In genomic region chr2:180050986-180051385, GRCm38 (mm10) we compare ENCODE assay signal across 8 mouse cellular contexts. TPM values are rescaled to one million over a fixed set of nuclear protein-coding genes. Genes with fewer than 3 reads are reported as not detected.
DNase-seq lines count a peak whose midpoint lies in the region; ATAC-seq and TF ChIP-seq lines count a peak whose summit lies in the region.

No protein-coding gene starts in this region.

- H3K27ac ChIP-seq in embryonic facial prominence, embryonic 14.5 days (replicated peaks; ENCODE audit: low read depth, low read length), result no peak overlapping the region
- no peak overlapping the region for H3K27ac ChIP-seq in heart, embryonic 10.5 days
- H3K27ac ChIP-seq in liver, postnatal 0 days (ENCODE audit: low read depth), result no peak overlapping the region
- no peak overlapping the region for H3K27ac ChIP-seq in neural tube, embryonic 15.5 days (replicated peaks)

- H3K79me3 ChIP-seq in C2C12 (ENCODE audit: low read depth), result peaks cover 10% of the 10 kb centered on the region

- H3K79me2 ChIP-seq in C2C12 (ENCODE audit: control insufficient read depth, insufficient read depth), result peaks cover 22% of the 10 kb centered on the region

- H3K27me3 ChIP-seq in C2C12 (ENCODE audit: control insufficient read depth, insufficient read depth, insufficient read length), result no peaks in the 10 kb centered on the region
- no peaks in the 10 kb centered on the region for H3K27me3 ChIP-seq in embryonic facial prominence, embryonic 14.5 days (replicated peaks; ENCODE audit: control insufficient read depth, insufficient read depth, low read length)
- no peaks in the 10 kb centered on the region for H3K27me3 ChIP-seq in heart, embryonic 10.5 days (ENCODE audit: insufficient read depth, poor library complexity, severe bottlenecking)
- no peaks in the 10 kb centered on the region for H3K27me3 ChIP-seq in liver, postnatal 0 days (ENCODE audit: insufficient read depth, low read length)
- H3K27me3 ChIP-seq in neural tube, embryonic 15.5 days (replicated peaks), result no peaks in the 10 kb centered on the region

- WGBS in embryonic facial prominence, embryonic 14.5 days, result 23% methylated on average over 5 of the region's 5 CpGs
- WGBS in heart, embryonic 10.5 days, result 22% methylated on average over 5 of the region's 5 CpGs
- 23% methylated on average over 5 of the region's 5 CpGs for WGBS in liver, postnatal 0 days (ENCODE audit: insufficient replicate concordance)
- WGBS in neural tube, embryonic 15.5 days, result 25% methylated on average over 5 of the region's 5 CpGs

- no peaks in the 10 kb centered on the region for H3K9me3 ChIP-seq in embryonic facial prominence, embryonic 14.5 days (ENCODE audit: control insufficient read depth, low read length)
- H3K9me3 ChIP-seq in heart, embryonic 10.5 days, result no peaks in the 10 kb centered on the region
- no peaks in the 10 kb centered on the region for H3K9me3 ChIP-seq in liver, postnatal 0 days (ENCODE audit: low read length)
- no peaks in the 10 kb centered on the region for H3K9me3 ChIP-seq in neural tube, embryonic 15.5 days (replicated peaks)

- H3K9ac ChIP-seq in embryonic facial prominence, embryonic 14.5 days (ENCODE audit: low read depth, low read length), result no peak overlapping the region
- no peak overlapping the region for H3K9ac ChIP-seq in liver, postnatal 0 days (replicated peaks)
- H3K9ac ChIP-seq in neural tube, embryonic 15.5 days (replicated peaks), result no peak overlapping the region

- no peak overlapping the region for H3ac ChIP-seq in C2C12 (ENCODE audit: control insufficient read depth, insufficient read length, low read depth)

- no peaks in the 10 kb centered on the region for H3K4me1 ChIP-seq in embryonic facial prominence, embryonic 14.5 days (ENCODE audit: control insufficient read depth, insufficient read depth, low read length)
- peaks cover 3% of the 10 kb centered on the region; the same call in 1 of the 2 replicates for H3K4me1 ChIP-seq in heart, embryonic 10.5 days
- H3K4me1 ChIP-seq in liver, postnatal 0 days (ENCODE audit: insufficient read depth), result no peaks in the 10 kb centered on the region
- H3K4me1 ChIP-seq in neural tube, embryonic 15.5 days, result peaks cover 12% of the 10 kb centered on the region

- peak; percentile 54 for ATAC-seq in embryonic facial prominence, embryonic 14.5 days (ENCODE audit: low read depth)
- peak; percentile 64 for ATAC-seq in liver, postnatal 0 days
- ATAC-seq in neural tube, embryonic 15.5 days (ENCODE audit: low FRiP score), result peak; percentile 65; the same call in 1 of the 2 replicates

- TF ChIP-seq CTCF in C2C12 (IDR thresholded peaks at IDR 0.05; ENCODE audit: control insufficient read depth, insufficient read depth, insufficient read length), result peak; percentile 65
- TF ChIP-seq CTCF in liver, postnatal 0 days (IDR thresholded peaks at IDR 0.05; ENCODE audit: low read depth), result peak; percentile 96

- peak; percentile 49 to 72 for DNase-seq in adrenal gland, postnatal 4 days (ENCODE audit: low spot score in 2 of 2)
- DNase-seq in embryonic facial prominence, embryonic 14.5 days (ENCODE audit: low spot score), result peak; percentile 59
- DNase-seq in heart, embryonic 10.5 days (ENCODE audit: low spot score), result peak; percentile 90
- DNase-seq in kidney, postnatal 14 days, result peak; percentile 84
- DNase-seq in liver, postnatal 0 days, result peak; percentile 87
- DNase-seq in telencephalon, adult 2 months (ENCODE audit: low read depth, low spot score), result peak; percentile 52

- H3K4me2 ChIP-seq in embryonic facial prominence, embryonic 14.5 days (ENCODE audit: low read depth, low read length), result no peak overlapping the region
- H3K4me2 ChIP-seq in liver, postnatal 0 days (ENCODE audit: low read depth, low read length), result no peak overlapping the region
- no peak overlapping the region for H3K4me2 ChIP-seq in neural tube, embryonic 15.5 days

- peaks cover 3% of the 10 kb centered on the region for H3K36me3 ChIP-seq in C2C12 (ENCODE audit: control insufficient read depth, insufficient read depth)
- peaks cover 33% of the 10 kb centered on the region for H3K36me3 ChIP-seq in embryonic facial prominence, embryonic 14.5 days (ENCODE audit: control insufficient read depth, insufficient read depth, low read length)
- H3K36me3 ChIP-seq in heart, embryonic 10.5 days, result peaks cover 39% of the 10 kb centered on the region
- peaks cover 5% of the 10 kb centered on the region for H3K36me3 ChIP-seq in liver, postnatal 0 days (replicated peaks; ENCODE audit: insufficient read depth, low read length)
- peaks cover 43% of the 10 kb centered on the region for H3K36me3 ChIP-seq in neural tube, embryonic 15.5 days

- TF ChIP-seq EP300 in liver, postnatal 0 days (IDR thresholded peaks at IDR 0.05; ENCODE audit: low read depth), result no peak

- H3K4me3 ChIP-seq in C2C12 (ENCODE audit: insufficient read depth, poor library complexity, severe bottlenecking), result no peak overlapping the region
- no peak overlapping the region for H3K4me3 ChIP-seq in embryonic facial prominence, embryonic 14.5 days (ENCODE audit: low read depth, low read length)
- H3K4me3 ChIP-seq in heart, embryonic 10.5 days, result no peak overlapping the region
- no peak overlapping the region for H3K4me3 ChIP-seq in liver, postnatal 0 days (ENCODE audit: low read depth, low read length)
- no peak overlapping the region for H3K4me3 ChIP-seq in neural tube, embryonic 15.5 days (replicated peaks)

TF ChIP-seq in C2C12, 6 proteins besides CTCF, POLR2A, EP300 and RAD21:
- TF ChIP-seq CEBPB (IDR thresholded peaks at IDR 0.05; ENCODE audit: low read depth) (no peak), MAX (IDR thresholded peaks at IDR 0.05) (no peak), MYOD1 (IDR thresholded peaks at IDR 0.05; ENCODE audit: control insufficient read depth, insufficient read length, low read depth) (no peak), USF1 (IDR thresholded peaks at IDR 0.05; ENCODE audit: low read depth) (no peak), MYOG (IDR thresholded peaks at IDR 0.05; ENCODE audit: control insufficient read depth, extremely low read depth, insufficient read length) (no peak), FOSL1 (IDR thresholded peaks at IDR 0.05; ENCODE audit: insufficient read depth, low read length, poor library complexity, severe bottlenecking) (no peak)

RNA-seq across cellular contexts. Expression of gene Ss18l1, which starts 8.7 kb away (rescaled TPM):
- 0.96 TPM for polyA plus RNA-seq in C2C12 (2012; fragmentation: generic; extraction: Trizol)
- 1 to 10 TPM; 8.9 to 9.6 TPM for total RNA-seq in adrenal gland, postnatal 4 days (2021)
- 4.2 and 4.6 TPM in 2 replicates for polyA plus RNA-seq in embryonic facial prominence, embryonic 14.5 days (2014; fragmentation: Nextera tagmentation; extraction: Ambion mirVana)
- polyA plus RNA-seq in heart, embryonic 10.5 days (2016; fragmentation: Nextera tagmentation; extraction: Ambion mirVana), result 3.5 and 4.4 TPM in 2 replicates
- 0.50 and 0.62 TPM in 2 replicates for polyA plus RNA-seq in liver, postnatal 0 days (2015; fragmentation: Nextera tagmentation; extraction: Ambion mirVana)
- 43.2 and 49.9 TPM in 2 replicates for polyA plus RNA-seq in neural tube, embryonic 15.5 days (2015; fragmentation: Nextera tagmentation; extraction: Ambion mirVana)

RNA-seq across cellular contexts. Expression of gene Psma7, which starts 8.8 kb away (rescaled TPM):
- 559 TPM for polyA plus RNA-seq in C2C12 (2012; fragmentation: generic; extraction: Trizol)
- total RNA-seq in adrenal gland, postnatal 4 days (2021), result 100 to 1,000 TPM; 245 to 248 TPM
- 494 and 573 TPM in 2 replicates for polyA plus RNA-seq in embryonic facial prominence, embryonic 14.5 days (2014; fragmentation: Nextera tagmentation; extraction: Ambion mirVana)
- 567 and 701 TPM in 2 replicates for polyA plus RNA-seq in heart, embryonic 10.5 days (2016; fragmentation: Nextera tagmentation; extraction: Ambion mirVana)
- 264 and 278 TPM in 2 replicates for polyA plus RNA-seq in liver, postnatal 0 days (2015; fragmentation: Nextera tagmentation; extraction: Ambion mirVana)
- 561 and 578 TPM in 2 replicates for polyA plus RNA-seq in neural tube, embryonic 15.5 days (2015; fragmentation: Nextera tagmentation; extraction: Ambion mirVana)

RNA-seq across cellular contexts. Expression of gene Mtg2, which starts 19.4 kb away (rescaled TPM):
- 18.0 TPM for polyA plus RNA-seq in C2C12 (2012; fragmentation: generic; extraction: Trizol)
- total RNA-seq in adrenal gland, postnatal 4 days (2021), result 10 to 100 TPM; 16.4 to 17.7 TPM
- 19.8 and 24.5 TPM in 2 replicates for polyA plus RNA-seq in embryonic facial prominence, embryonic 14.5 days (2014; fragmentation: Nextera tagmentation; extraction: Ambion mirVana)
- polyA plus RNA-seq in heart, embryonic 10.5 days (2016; fragmentation: Nextera tagmentation; extraction: Ambion mirVana), result 28.2 and 29.7 TPM in 2 replicates
- polyA plus RNA-seq in liver, postnatal 0 days (2015; fragmentation: Nextera tagmentation; extraction: Ambion mirVana), result 9.6 and 9.8 TPM in 2 replicates
- 35.1 and 37.6 TPM in 2 replicates for polyA plus RNA-seq in neural tube, embryonic 15.5 days (2015; fragmentation: Nextera tagmentation; extraction: Ambion mirVana)

RNA-seq across cellular contexts. Expression of gene Lsm14b, which starts 26.2 kb away (rescaled TPM):
- polyA plus RNA-seq in C2C12 (2012; fragmentation: generic; extraction: Trizol), result 35.2 TPM
- total RNA-seq in adrenal gland, postnatal 4 days (2021), result 10 to 100 TPM; 45.3 to 47.4 TPM
- 6.1 and 6.3 TPM in 2 replicates for polyA plus RNA-seq in embryonic facial prominence, embryonic 14.5 days (2014; fragmentation: Nextera tagmentation; extraction: Ambion mirVana)
- 4.0 and 4.9 TPM in 2 replicates for polyA plus RNA-seq in heart, embryonic 10.5 days (2016; fragmentation: Nextera tagmentation; extraction: Ambion mirVana)
- polyA plus RNA-seq in liver, postnatal 0 days (2015; fragmentation: Nextera tagmentation; extraction: Ambion mirVana), result 1.6 and 1.7 TPM in 2 replicates
- polyA plus RNA-seq in neural tube, embryonic 15.5 days (2015; fragmentation: Nextera tagmentation; extraction: Ambion mirVana), result 16.4 and 24.0 TPM in 2 replicates

RNA-seq across cellular contexts. Expression of gene Hrh3, which starts 53.3 kb away (rescaled TPM):
- not detected for polyA plus RNA-seq in C2C12 (2012; fragmentation: generic; extraction: Trizol)
- under 1 TPM; 0.28 to 0.48 TPM for total RNA-seq in adrenal gland, postnatal 4 days (2021)
- polyA plus RNA-seq in embryonic facial prominence, embryonic 14.5 days (2014; fragmentation: Nextera tagmentation; extraction: Ambion mirVana), result 0.11 and 0.14 TPM in 2 replicates
- 0.10 TPM in 1 of 2 replicates, not detected in the other for polyA plus RNA-seq in heart, embryonic 10.5 days (2016; fragmentation: Nextera tagmentation; extraction: Ambion mirVana)
- not detected in 2 replicates for polyA plus RNA-seq in liver, postnatal 0 days (2015; fragmentation: Nextera tagmentation; extraction: Ambion mirVana)
- polyA plus RNA-seq in neural tube, embryonic 15.5 days (2015; fragmentation: Nextera tagmentation; extraction: Ambion mirVana), result 1.3 and 1.9 TPM in 2 replicates
